Mouse (Mus musculus) yolk sac, embryonic 10.5 days (tissue): ENCODE data around the gene Edem3.
"Not testable (repeated sequence)": the region's sequence is repeated elsewhere in the genome, so short reads cannot be mapped to it uniquely, and the experiment has no call there.

Source experiments
- DNase-seq: peaks from one replicate; pipeline ENCODE4 v3.0.0-alpha.2; 2017; ENCODE audit warnings: low spot score

The Edem3 gene

GRCm38 (mm10) chr1:151749894-151750293 lies 5.3 kb upstream of the Edem3 start:
- DNase-seq = not testable (repeated sequence)

GRCm38 (mm10) chr1:151752946-151753345 lies 2.2 kb upstream of the Edem3 start:
- peak; percentile 9 for DNase-seq

GRCm38 (mm10) chr1:151753374-151753929 lies 1.7 kb upstream of the Edem3 start:
- DNase-seq = peak; percentile 36

- peak; percentile 64 for DNase-seq
Observed at GRCm38 (mm10) chr1:151754028-151754489, 1.1 kb upstream of the Edem3 start.

- DNase-seq = no peak
Observed at GRCm38 (mm10) chr1:151755660-151756424, 671 bp downstream of the Edem3 start.

- DNase-seq = no peak
Observed at GRCm38 (mm10) chr1:151756425-151756728, 1.2 kb downstream of the Edem3 start.

GRCm38 (mm10) chr1:151758301-151758700 lies 3.1 kb downstream of the Edem3 start:
- no peak for DNase-seq

- no peak for DNase-seq
Observed at GRCm38 (mm10) chr1:151758991-151759390, 3.8 kb downstream of the Edem3 start.

- no peak for DNase-seq
Observed at GRCm38 (mm10) chr1:151764236-151764635, 9.1 kb downstream of the Edem3 start.

- DNase-seq = no peak
Observed at GRCm38 (mm10) chr1:151766166-151766565, 11.0 kb downstream of the Edem3 start.

GRCm38 (mm10) chr1:151766976-151767654 lies 11.9 kb downstream of the Edem3 start:
- no peak for DNase-seq

- DNase-seq = no peak
Observed at GRCm38 (mm10) chr1:151769200-151769913, 14.2 kb downstream of the Edem3 start.

GRCm38 (mm10) chr1:151777616-151778015 lies 22.4 kb downstream of the Edem3 start:
- no peak for DNase-seq

- DNase-seq = no peak
Observed at GRCm38 (mm10) chr1:151778592-151778991, 23.4 kb downstream of the Edem3 start.

GRCm38 (mm10) chr1:151779306-151779705 lies 24.1 kb downstream of the Edem3 start:
- no peak for DNase-seq

GRCm38 (mm10) chr1:151781447-151781846 lies 26.3 kb downstream of the Edem3 start:
- no peak for DNase-seq

GRCm38 (mm10) chr1:151783403-151783802 lies 28.2 kb downstream of the Edem3 start:
- DNase-seq = no peak

- no peak for DNase-seq
Observed at GRCm38 (mm10) chr1:151786406-151786805, 31.2 kb downstream of the Edem3 start.

GRCm38 (mm10) chr1:151789136-151789535 lies 34.0 kb downstream of the Edem3 start:
- DNase-seq = no peak

- not testable (repeated sequence) for DNase-seq
Observed at GRCm38 (mm10) chr1:151792076-151792475, 36.9 kb downstream of the Edem3 start.

- DNase-seq = not testable (repeated sequence)
Observed at GRCm38 (mm10) chr1:151802795-151803194, 47.6 kb downstream of the Edem3 start.

GRCm38 (mm10) chr1:151807286-151807685 lies 52.1 kb downstream of the Edem3 start:
- no peak for DNase-seq
